Mouse (Mus musculus): Measurements from ENCODE around the gene 2210408I21Rik. TPM values are rescaled to one million over a fixed set of nuclear protein-coding genes. Genes with fewer than 3 reads are reported as not detected.

Gene 2210408I21Rik
- total RNA-seq, 1 experiment = 7.6 TPM

DNA sequence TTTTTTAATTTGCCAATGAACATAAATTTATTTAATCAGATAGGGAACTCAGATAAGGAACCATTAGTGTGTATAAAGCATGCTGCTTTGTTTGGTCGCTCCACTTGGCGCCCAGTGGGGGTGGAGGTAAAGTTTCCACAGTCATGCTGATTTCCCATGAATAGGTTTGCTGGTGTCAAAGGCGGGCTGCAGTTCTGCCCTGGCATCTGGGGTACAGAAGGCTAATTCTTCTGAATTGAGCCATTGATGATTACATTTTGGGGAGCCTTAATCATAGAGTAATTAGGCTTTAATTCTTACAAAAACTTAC, 413.0 kb downstream of the 2210408I21Rik start:
- no peaks in the 10 kb centered on the region for H3K9me3 ChIP-seq (ENCODE audit: control insufficient read depth, insufficient read depth, low read depth, low read length)
- H3K27ac ChIP-seq (ENCODE audit: insufficient read depth, low read depth, low read length, poor library complexity, severe bottlenecking) = no peak overlapping the region
- in situ Hi-C loops (cut with MboI; ENCODE audit: low sequenced_read_pairs in 2 of 2, unreplicated experiment in 2 of 2) = no loop called here
- no peak overlapping the region for H3K9ac ChIP-seq (ENCODE audit: insufficient read depth, low read depth, low read length, poor library complexity, severe bottlenecking)
- no peaks in the 10 kb centered on the region for H3K4me1 ChIP-seq (ENCODE audit: control insufficient read depth in 2 of 2, insufficient read depth in 2 of 2, low read length in 2 of 2, poor library complexity in 1 of 2)
- no peak overlapping the region for H3K4me3 ChIP-seq (ENCODE audit: insufficient read depth in 1 of 2, low read depth in 1 of 2, low read length in 2 of 2, poor library complexity in 1 of 2, severe bottlenecking in 1 of 2)
- TF ChIP-seq ZNF384 (IDR thresholded peaks at IDR 0.05; ENCODE audit: low read depth, low read length) (no peak), CHD2 (IDR thresholded peaks at IDR 0.05; ENCODE audit: low read depth, low read length) (no peak), MAFK (IDR thresholded peaks at IDR 0.05; ENCODE audit: insufficient read depth, low read depth, low read length) (no peak), HCFC1 (IDR thresholded peaks at IDR 0.05; ENCODE audit: borderline replicate concordance, insufficient read depth, low read length) (no peak), ZC3H11A (IDR thresholded peaks at IDR 0.05; ENCODE audit: borderline replicate concordance, low read depth, low read length) (no peak)
- DNase-seq (ENCODE audit: low read depth, low spot score) = peak; percentile 4
- no peaks in the 10 kb centered on the region for H3K36me3 ChIP-seq (ENCODE audit: control insufficient read depth, insufficient read depth, low read length, poor library complexity, severe bottlenecking)

DNA sequence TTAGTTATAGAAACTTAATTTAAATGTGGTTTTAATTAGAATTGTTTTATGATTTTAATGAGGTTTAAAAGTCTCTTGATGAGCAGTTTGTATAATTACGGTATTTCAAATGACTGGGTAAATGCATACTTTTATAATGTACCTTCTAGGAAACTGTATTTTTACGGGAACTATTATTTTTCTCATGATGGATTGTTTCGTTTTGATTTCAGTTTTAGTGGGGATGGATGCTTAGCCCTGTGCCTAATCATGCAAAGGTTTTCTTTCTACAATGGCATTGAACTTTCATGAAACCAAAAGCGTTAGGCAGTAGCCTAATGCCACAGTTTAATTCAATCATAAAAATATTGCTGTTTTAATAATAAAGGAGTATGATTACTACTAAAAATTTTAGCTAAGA, 413.4 kb downstream of the 2210408I21Rik start:
- Histone ChIP-seq H3K9me3 (ENCODE audit: control insufficient read depth, insufficient read depth, low read depth, low read length) (no peaks in the 10 kb centered on the region), H3K4me3 (ENCODE audit: insufficient read depth in 1 of 2, low read depth in 1 of 2, low read length in 2 of 2, poor library complexity in 1 of 2, severe bottlenecking in 1 of 2) (no peak overlapping the region), H3K36me3 (ENCODE audit: control insufficient read depth, insufficient read depth, low read length, poor library complexity, severe bottlenecking) (no peaks in the 10 kb centered on the region), H3K27ac (ENCODE audit: insufficient read depth, low read depth, low read length, poor library complexity, severe bottlenecking) (no peak overlapping the region), H3K4me1 (ENCODE audit: control insufficient read depth in 2 of 2, insufficient read depth in 2 of 2, low read length in 2 of 2, poor library complexity in 1 of 2) (no peaks in the 10 kb centered on the region), H3K9ac (ENCODE audit: insufficient read depth, low read depth, low read length, poor library complexity, severe bottlenecking) (no peak overlapping the region)
- no peak for TF ChIP-seq ZNF384 (IDR thresholded peaks at IDR 0.05; ENCODE audit: low read depth, low read length)
- TF ChIP-seq HCFC1 (IDR thresholded peaks at IDR 0.05; ENCODE audit: borderline replicate concordance, insufficient read depth, low read length) = no peak
- no peak for TF ChIP-seq ZC3H11A (IDR thresholded peaks at IDR 0.05; ENCODE audit: borderline replicate concordance, low read depth, low read length)
- TF ChIP-seq CHD2 (IDR thresholded peaks at IDR 0.05; ENCODE audit: low read depth, low read length) = no peak
- TF ChIP-seq MAFK (IDR thresholded peaks at IDR 0.05; ENCODE audit: insufficient read depth, low read depth, low read length) = no peak
- in situ Hi-C loops (cut with MboI; ENCODE audit: low sequenced_read_pairs in 2 of 2, unreplicated experiment in 2 of 2) = no loop called here
- no peak for DNase-seq (ENCODE audit: low read depth, low spot score)

DNA sequence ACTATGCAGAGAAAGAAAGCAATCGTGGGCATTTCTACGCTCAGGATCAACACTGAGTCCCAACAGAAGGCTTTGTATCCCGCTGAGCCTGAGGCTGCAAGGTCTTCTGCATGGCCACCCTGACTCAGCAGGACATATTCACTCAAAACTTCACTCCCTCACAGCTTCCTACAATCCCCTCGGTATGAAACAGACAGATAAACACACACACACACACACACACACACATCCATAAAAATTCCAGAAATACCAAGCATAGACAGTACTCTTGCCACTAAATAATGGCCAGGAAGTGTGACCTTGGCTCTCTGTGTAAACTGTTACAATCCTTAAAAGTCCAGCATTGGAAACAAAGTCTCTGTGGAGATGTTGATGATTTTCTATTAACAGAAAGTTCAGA, 458.7 kb downstream of the 2210408I21Rik start:
- Histone ChIP-seq H3K9me3 (ENCODE audit: control insufficient read depth, insufficient read depth, low read depth, low read length) (peaks cover 2% of the 10 kb centered on the region; the same call in 1 of the 2 replicates), H3K4me3 (ENCODE audit: insufficient read depth in 1 of 2, low read depth in 1 of 2, low read length in 2 of 2, poor library complexity in 1 of 2, severe bottlenecking in 1 of 2) (no peak overlapping the region), H3K36me3 (ENCODE audit: control insufficient read depth, insufficient read depth, low read length, poor library complexity, severe bottlenecking) (no peaks in the 10 kb centered on the region), H3K27ac (ENCODE audit: insufficient read depth, low read depth, low read length, poor library complexity, severe bottlenecking) (no peak overlapping the region), H3K4me1 (ENCODE audit: control insufficient read depth in 2 of 2, insufficient read depth in 2 of 2, low read length in 2 of 2, poor library complexity in 1 of 2) (no peaks in the 10 kb centered on the region), H3K9ac (ENCODE audit: insufficient read depth, low read depth, low read length, poor library complexity, severe bottlenecking) (no peak overlapping the region)
- TF ChIP-seq CHD2 (IDR thresholded peaks at IDR 0.05; ENCODE audit: low read depth, low read length) = no peak
- DNase-seq (ENCODE audit: low read depth, low spot score) = no peak
- in situ Hi-C loops (cut with MboI; ENCODE audit: low sequenced_read_pairs in 2 of 2, unreplicated experiment in 2 of 2) = no loop called here

DNA sequence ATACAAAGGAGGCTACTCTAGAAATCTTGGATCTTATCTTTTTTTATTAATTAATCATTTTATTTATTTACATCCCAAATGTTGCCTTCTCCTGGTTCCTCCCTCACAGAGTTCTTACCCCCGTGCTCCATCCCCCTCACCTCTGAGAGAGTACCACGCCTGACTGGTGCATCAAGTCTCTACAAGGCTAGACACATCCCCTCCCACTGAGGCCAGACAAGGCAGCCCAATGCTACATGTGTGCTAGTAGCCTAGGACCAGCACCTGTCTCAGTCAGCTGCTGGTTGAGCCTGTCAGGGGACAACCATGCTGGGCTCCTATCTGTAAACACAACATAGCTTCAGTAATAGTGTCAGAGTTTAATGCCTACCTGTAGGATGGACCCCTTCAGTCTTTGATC, 480.0 kb downstream of the 2210408I21Rik start:
- Histone ChIP-seq H3K27ac (ENCODE audit: insufficient read depth, low read depth, low read length, poor library complexity, severe bottlenecking) (no peak overlapping the region), H3K9me3 (ENCODE audit: control insufficient read depth, insufficient read depth, low read depth, low read length) (no peaks in the 10 kb centered on the region), H3K4me1 (ENCODE audit: control insufficient read depth in 2 of 2, insufficient read depth in 2 of 2, low read length in 2 of 2, poor library complexity in 1 of 2) (no peaks in the 10 kb centered on the region), H3K4me3 (ENCODE audit: insufficient read depth in 1 of 2, low read depth in 1 of 2, low read length in 2 of 2, poor library complexity in 1 of 2, severe bottlenecking in 1 of 2) (no peak overlapping the region), H3K36me3 (ENCODE audit: control insufficient read depth, insufficient read depth, low read length, poor library complexity, severe bottlenecking) (no peaks in the 10 kb centered on the region), H3K9ac (ENCODE audit: insufficient read depth, low read depth, low read length, poor library complexity, severe bottlenecking) (no peak overlapping the region)
- DNase-seq (ENCODE audit: low read depth, low spot score) = no peak
- TF ChIP-seq HCFC1 (IDR thresholded peaks at IDR 0.05; ENCODE audit: borderline replicate concordance, insufficient read depth, low read length) (no peak), CHD2 (IDR thresholded peaks at IDR 0.05; ENCODE audit: low read depth, low read length) (no peak), MAFK (IDR thresholded peaks at IDR 0.05; ENCODE audit: insufficient read depth, low read depth, low read length) (no peak), ZNF384 (IDR thresholded peaks at IDR 0.05; ENCODE audit: low read depth, low read length) (no peak), ZC3H11A (IDR thresholded peaks at IDR 0.05; ENCODE audit: borderline replicate concordance, low read depth, low read length) (no peak)
- in situ Hi-C loops (cut with MboI; ENCODE audit: low sequenced_read_pairs in 2 of 2, unreplicated experiment in 2 of 2) = no loop called here

Other genes with a start within 250 kb of the 2210408I21Rik start
- 14.0 and 15.4 TPM in 2 replicates for gene Slf1, start 67 bp upstream of the 2210408I21Rik start, total RNA-seq (2012; rRNA removed)